Mouse (Mus musculus): ENCODE results near the gene Gal3st1. TPM values are rescaled to one million over a fixed set of nuclear protein-coding genes. Genes with fewer than 3 reads are reported as not detected.

Gal3st1 gene
- polyA plus RNA-seq, 1 experiment, result 52.0 TPM

DNA sequence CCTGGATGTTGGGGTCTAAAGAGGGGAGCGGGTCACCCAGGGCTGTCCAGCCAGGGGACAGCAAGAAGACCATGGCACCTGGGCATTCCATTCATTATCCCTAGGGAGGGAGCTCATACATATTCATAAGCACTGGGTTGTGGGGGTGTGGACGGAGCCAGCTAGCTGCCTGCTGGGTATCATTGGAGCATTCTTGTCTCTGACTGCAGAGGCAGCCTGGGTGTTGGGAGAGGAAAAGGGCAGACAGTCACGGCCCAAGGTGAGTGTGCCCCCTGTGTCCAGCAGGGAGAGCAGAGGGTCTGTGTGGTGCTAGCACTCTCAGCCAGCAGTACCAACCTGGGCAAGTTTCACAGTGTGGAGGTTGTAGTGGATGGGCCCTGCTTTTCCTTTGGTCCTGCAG, 6.3 kb downstream of the Gal3st1 start:
- WGBS, result 41% methylated on average over 3 of the region's 3 CpGs
- no peaks in the 10 kb centered on the region; the same call in 1 of the 2 replicates for H3K27me3 ChIP-seq (ENCODE audit: control insufficient read depth, insufficient read depth, low read length)
- H3K4me3 ChIP-seq (replicated peaks; ENCODE audit: insufficient read depth, low read depth, low read length), result no peak overlapping the region
- no peak for TF ChIP-seq POLR2A (IDR thresholded peaks at IDR 0.05; ENCODE audit: borderline replicate concordance, insufficient read depth, low read length)
- no peak for TF ChIP-seq CTCF (IDR thresholded peaks at IDR 0.05; ENCODE audit: borderline replicate concordance, insufficient read depth, low read depth, low read length)
- H3K27ac ChIP-seq (ENCODE audit: insufficient read depth, low read length), result no peak overlapping the region
- no peaks in the 10 kb centered on the region for H3K4me1 ChIP-seq (ENCODE audit: control insufficient read depth, insufficient read depth, low read length)
- DNase-seq, result no peak

DNA sequence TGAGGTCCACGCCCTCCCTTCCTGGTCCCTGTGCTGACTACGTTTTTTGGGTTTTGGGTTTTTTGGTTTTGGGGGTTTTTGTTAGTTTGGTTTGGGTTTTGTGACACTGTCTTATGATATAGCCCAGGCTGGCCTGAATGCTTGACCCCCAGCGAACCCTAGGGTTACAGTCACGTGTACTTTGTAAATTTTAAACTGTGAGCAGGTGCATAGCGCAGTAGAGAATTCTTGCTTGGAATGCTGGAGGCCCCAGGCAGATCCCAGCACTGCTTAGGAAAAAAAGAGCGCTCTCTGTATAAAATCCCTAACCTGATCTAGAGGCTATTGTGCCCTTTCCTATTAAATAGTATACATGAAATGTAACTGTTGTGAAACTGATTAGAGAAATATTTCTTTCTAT, 9.7 kb downstream of the Gal3st1 start:
- 73% methylated on average over 6 of the region's 6 CpGs for WGBS
- no peak for DNase-seq
- H3K4me1 ChIP-seq (ENCODE audit: control insufficient read depth, insufficient read depth, low read length), result no peaks in the 10 kb centered on the region
- TF ChIP-seq POLR2A (IDR thresholded peaks at IDR 0.05; ENCODE audit: borderline replicate concordance, insufficient read depth, low read length) (no peak), CTCF (IDR thresholded peaks at IDR 0.05; ENCODE audit: borderline replicate concordance, insufficient read depth, low read depth, low read length) (no peak)
- no peak overlapping the region for H3K27ac ChIP-seq (ENCODE audit: insufficient read depth, low read length)
- H3K4me3 ChIP-seq (replicated peaks; ENCODE audit: insufficient read depth, low read depth, low read length), result no peak overlapping the region
- no peaks in the 10 kb centered on the region for H3K27me3 ChIP-seq (ENCODE audit: control insufficient read depth, insufficient read depth, low read length)

DNA sequence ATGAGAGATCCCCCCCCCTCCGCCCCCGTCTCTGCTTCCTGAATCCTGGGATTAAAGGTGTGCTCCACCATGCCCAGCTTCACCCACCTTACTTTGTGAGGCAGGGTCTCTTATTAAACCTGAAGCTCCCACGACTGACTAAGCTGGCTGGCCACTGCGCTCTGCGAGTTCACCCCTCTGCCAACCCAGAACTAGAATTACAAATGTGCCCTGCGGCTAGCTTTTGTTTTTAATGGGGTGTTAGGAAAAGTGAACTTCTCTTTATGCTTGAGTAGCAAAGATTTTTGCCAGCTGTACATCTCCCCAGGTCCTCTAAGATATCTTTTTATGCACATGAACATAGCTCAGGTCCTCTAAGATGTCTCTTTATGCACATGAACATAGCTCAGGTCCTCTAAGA, 10.5 kb downstream of the Gal3st1 start:
- Histone ChIP-seq H3K27me3 (ENCODE audit: control insufficient read depth, insufficient read depth, low read length) (no peaks in the 10 kb centered on the region), H3K4me3 (replicated peaks; ENCODE audit: insufficient read depth, low read depth, low read length) (no peak overlapping the region), H3K4me1 (ENCODE audit: control insufficient read depth, insufficient read depth, low read length) (no peaks in the 10 kb centered on the region), H3K27ac (ENCODE audit: insufficient read depth, low read length) (no peak overlapping the region)
- TF ChIP-seq CTCF (IDR thresholded peaks at IDR 0.05; ENCODE audit: borderline replicate concordance, insufficient read depth, low read depth, low read length), result no peak
- TF ChIP-seq POLR2A (IDR thresholded peaks at IDR 0.05; ENCODE audit: borderline replicate concordance, insufficient read depth, low read length), result no peak
- WGBS, result 82% methylated on average over 6 of the region's 6 CpGs
- no peak for DNase-seq

DNA sequence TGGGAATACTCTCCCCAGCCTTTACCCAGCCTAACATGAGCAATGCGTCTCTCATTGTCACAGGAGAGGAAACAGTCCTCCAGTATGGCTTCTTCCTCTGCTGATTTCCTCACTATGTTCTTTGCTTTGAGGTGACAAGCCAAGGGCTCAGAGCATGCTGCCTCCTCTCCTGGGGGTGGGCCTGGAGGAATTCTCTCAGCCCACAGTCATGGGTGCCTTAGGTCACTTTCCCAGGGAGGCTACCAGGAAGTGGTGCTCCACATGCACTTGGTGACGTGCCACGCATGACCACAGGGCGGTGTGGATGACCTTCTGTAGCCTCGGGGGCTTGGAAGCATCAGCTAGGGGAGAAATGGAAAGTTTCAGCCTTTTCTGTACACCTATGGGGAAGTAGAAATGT, 12.1 kb downstream of the Gal3st1 start:
- WGBS, result 81% methylated on average over 5 of the region's 5 CpGs
- Histone ChIP-seq H3K4me1 (ENCODE audit: control insufficient read depth, insufficient read depth, low read length) (no peaks in the 10 kb centered on the region), H3K27ac (ENCODE audit: insufficient read depth, low read length) (no peak overlapping the region), H3K27me3 (ENCODE audit: control insufficient read depth, insufficient read depth, low read length) (no peaks in the 10 kb centered on the region; the same call in 1 of the 2 replicates), H3K4me3 (replicated peaks; ENCODE audit: insufficient read depth, low read depth, low read length) (no peak overlapping the region)
- no peak for DNase-seq
- no peak for TF ChIP-seq CTCF (IDR thresholded peaks at IDR 0.05; ENCODE audit: borderline replicate concordance, insufficient read depth, low read depth, low read length)
- TF ChIP-seq POLR2A (IDR thresholded peaks at IDR 0.05; ENCODE audit: borderline replicate concordance, insufficient read depth, low read length), result no peak

DNA sequence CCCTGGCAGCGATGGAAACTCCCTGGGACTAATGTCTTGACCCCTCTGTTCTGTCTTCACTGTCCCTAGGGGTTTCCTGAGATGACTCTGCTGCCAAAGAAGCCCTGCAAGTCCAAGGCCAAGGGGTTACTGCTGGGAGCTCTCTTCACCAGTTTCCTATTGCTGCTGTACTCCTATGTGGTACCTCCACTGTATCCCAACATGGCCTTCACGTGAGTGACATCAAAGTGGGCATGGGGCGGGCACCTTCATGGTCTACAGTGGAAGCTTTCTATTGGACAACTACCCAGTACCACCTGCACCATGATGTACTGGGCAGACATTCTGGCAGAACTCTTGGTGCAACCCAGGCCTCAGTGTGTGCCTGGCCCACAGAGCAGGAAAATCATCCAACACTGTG, 13.4 kb downstream of the Gal3st1 start:
- Histone ChIP-seq H3K27ac (ENCODE audit: insufficient read depth, low read length) (no peak overlapping the region), H3K4me1 (ENCODE audit: control insufficient read depth, insufficient read depth, low read length) (no peaks in the 10 kb centered on the region), H3K27me3 (ENCODE audit: control insufficient read depth, insufficient read depth, low read length) (no peaks in the 10 kb centered on the region; the same call in 1 of the 2 replicates), H3K4me3 (replicated peaks; ENCODE audit: insufficient read depth, low read depth, low read length) (no peak overlapping the region)
- TF ChIP-seq CTCF (IDR thresholded peaks at IDR 0.05; ENCODE audit: borderline replicate concordance, insufficient read depth, low read depth, low read length) (no peak), POLR2A (IDR thresholded peaks at IDR 0.05; ENCODE audit: borderline replicate concordance, insufficient read depth, low read length) (no peak)
- no peak for DNase-seq
- WGBS, result 79% methylated on average over 3 of the region's 3 CpGs

DNA sequence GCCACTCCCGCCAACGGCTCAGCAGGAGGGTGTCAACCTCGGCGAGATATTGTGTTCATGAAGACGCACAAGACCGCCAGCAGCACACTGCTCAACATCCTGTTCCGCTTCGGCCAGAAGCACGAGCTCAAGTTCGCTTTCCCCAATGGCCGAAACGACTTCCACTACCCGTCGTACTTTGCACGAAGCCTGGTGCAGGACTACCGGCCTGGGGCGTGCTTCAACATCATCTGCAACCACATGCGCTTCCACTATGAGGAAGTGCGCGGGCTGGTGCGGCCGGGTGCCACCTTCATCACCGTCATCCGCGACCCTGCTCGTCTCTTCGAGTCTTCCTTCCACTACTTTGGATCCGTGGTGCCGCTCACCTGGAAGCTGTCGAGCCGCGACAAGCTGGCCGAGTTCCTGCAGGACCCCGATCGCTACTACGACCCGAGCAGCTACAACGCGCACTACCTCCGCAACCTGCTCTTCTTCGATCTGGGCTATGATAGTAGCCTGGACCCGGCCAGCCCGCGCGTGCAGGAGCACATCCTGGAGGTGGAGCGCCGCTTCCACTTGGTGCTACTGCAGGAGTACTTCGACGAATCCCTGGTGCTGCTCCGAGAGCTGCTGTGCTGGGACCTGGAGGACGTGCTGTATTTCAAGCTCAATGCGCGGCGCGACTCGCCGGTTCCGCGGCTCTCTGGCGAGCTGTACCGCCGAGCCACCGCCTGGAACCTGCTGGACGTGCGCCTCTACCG, 14.7 kb downstream of the Gal3st1 start:
- Histone ChIP-seq H3K27ac (ENCODE audit: insufficient read depth, low read length) (no peak overlapping the region), H3K4me1 (ENCODE audit: control insufficient read depth, insufficient read depth, low read length) (no peaks in the 10 kb centered on the region), H3K27me3 (ENCODE audit: control insufficient read depth, insufficient read depth, low read length) (no peaks in the 10 kb centered on the region; the same call in 1 of the 2 replicates), H3K4me3 (replicated peaks; ENCODE audit: insufficient read depth, low read depth, low read length) (no peak overlapping the region)
- WGBS, result 7% methylated on average over 66 of the region's 66 CpGs
- TF ChIP-seq CTCF (IDR thresholded peaks at IDR 0.05; ENCODE audit: borderline replicate concordance, insufficient read depth, low read depth, low read length) (no peak), POLR2A (IDR thresholded peaks at IDR 0.05; ENCODE audit: borderline replicate concordance, insufficient read depth, low read length) (no peak)
- DNase-seq, result no peak

DNA sequence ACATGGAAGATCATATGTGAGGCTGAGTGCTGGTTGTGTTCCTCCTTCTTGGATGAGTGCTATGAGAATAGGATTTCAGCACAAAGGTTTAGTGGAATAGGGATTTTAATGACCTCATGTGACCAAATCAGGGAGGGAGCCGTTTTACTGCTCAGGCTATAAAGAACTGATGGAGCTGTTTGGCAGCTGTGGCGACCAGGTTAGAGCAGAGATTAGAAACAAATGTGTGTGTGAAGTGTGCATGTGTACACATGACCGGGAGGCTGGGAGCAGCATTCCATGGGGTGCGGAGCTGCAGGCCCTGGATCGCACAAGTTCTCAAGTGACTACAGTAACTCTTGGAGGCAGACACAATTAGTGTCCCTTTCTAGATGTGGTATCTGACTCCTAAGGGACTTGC, 16.1 kb downstream of the Gal3st1 start:
- 86% methylated on average over 5 of the region's 5 CpGs for WGBS
- Histone ChIP-seq H3K27me3 (ENCODE audit: control insufficient read depth, insufficient read depth, low read length) (no peaks in the 10 kb centered on the region; the same call in 1 of the 2 replicates), H3K4me3 (replicated peaks; ENCODE audit: insufficient read depth, low read depth, low read length) (no peak overlapping the region), H3K27ac (ENCODE audit: insufficient read depth, low read length) (no peak overlapping the region), H3K4me1 (ENCODE audit: control insufficient read depth, insufficient read depth, low read length) (no peaks in the 10 kb centered on the region)
- no peak for DNase-seq
- TF ChIP-seq POLR2A (IDR thresholded peaks at IDR 0.05; ENCODE audit: borderline replicate concordance, insufficient read depth, low read length), result no peak
- TF ChIP-seq CTCF (IDR thresholded peaks at IDR 0.05; ENCODE audit: borderline replicate concordance, insufficient read depth, low read depth, low read length), result no peak

DNA sequence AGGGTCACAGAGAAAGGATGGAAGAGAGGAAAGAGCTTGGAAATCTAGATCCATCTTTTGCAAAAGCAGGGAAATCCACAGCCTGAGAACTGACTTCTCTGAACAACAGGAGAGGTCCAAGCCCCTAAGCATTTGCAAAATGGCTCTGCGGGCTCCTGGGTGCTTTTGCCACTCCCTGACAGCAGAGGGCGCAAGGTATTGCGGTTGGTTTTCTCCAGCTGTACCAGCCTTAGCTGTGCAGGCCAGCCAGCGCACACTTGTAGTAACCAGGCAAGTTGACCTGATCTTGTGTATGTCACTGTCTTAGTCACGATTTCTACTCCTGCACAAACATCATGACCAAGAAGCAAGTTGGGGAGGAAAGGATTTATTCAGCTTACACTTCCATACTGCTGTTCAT, 18.2 kb downstream of the Gal3st1 start:
- peak; percentile 27 to 46 for DNase-seq
- no peak overlapping the region for H3K4me3 ChIP-seq (replicated peaks; ENCODE audit: insufficient read depth, low read depth, low read length)
- 7% methylated on average over 5 of the region's 5 CpGs for WGBS
- TF ChIP-seq POLR2A (IDR thresholded peaks at IDR 0.05; ENCODE audit: borderline replicate concordance, insufficient read depth, low read length) (no peak), CTCF (IDR thresholded peaks at IDR 0.05; ENCODE audit: borderline replicate concordance, insufficient read depth, low read depth, low read length) (peak; percentile 62)
- no peak overlapping the region for H3K27ac ChIP-seq (ENCODE audit: insufficient read depth, low read length)
- H3K4me1 ChIP-seq (ENCODE audit: control insufficient read depth, insufficient read depth, low read length), result no peaks in the 10 kb centered on the region
- no peaks in the 10 kb centered on the region; the same call in 1 of the 2 replicates for H3K27me3 ChIP-seq (ENCODE audit: control insufficient read depth, insufficient read depth, low read length)

All from cerebellum, adult 2 months (tissue).